Mouse (Mus musculus): ENCODE data around the gene Vav1.

Gene Vav1

GRCm38 (mm10) chr17:57278537-57278936, 363 bp upstream of the Vav1 start:
- no peak for DNase-seq (ENCODE audit: extremely low read depth, low read depth)

- DNase-seq (ENCODE audit: extremely low read depth, low read depth): no peak
Measured at GRCm38 (mm10) chr17:57279591-57280224, 808 bp downstream of the Vav1 start.

- DNase-seq (ENCODE audit: extremely low read depth, low read depth): no peak
Measured at GRCm38 (mm10) chr17:57280411-57280810, 1.5 kb downstream of the Vav1 start.

GRCm38 (mm10) chr17:57283906-57284305, 5.0 kb downstream of the Vav1 start:
- no peak for DNase-seq (ENCODE audit: extremely low read depth, low read depth)

GRCm38 (mm10) chr17:57285077-57285476, 6.2 kb downstream of the Vav1 start:
- DNase-seq (ENCODE audit: extremely low read depth, low read depth): peak; percentile 55

- peak; percentile 55 for DNase-seq (ENCODE audit: extremely low read depth, low read depth)
Measured at GRCm38 (mm10) chr17:57286718-57287355, 7.9 kb downstream of the Vav1 start.

- DNase-seq (ENCODE audit: extremely low read depth, low read depth): no peak
Measured at GRCm38 (mm10) chr17:57289252-57289651, 10.4 kb downstream of the Vav1 start.

GRCm38 (mm10) chr17:57290001-57290670, 11.2 kb downstream of the Vav1 start:
- peak; percentile 94 for DNase-seq (ENCODE audit: extremely low read depth, low read depth)

- DNase-seq (ENCODE audit: extremely low read depth, low read depth): no peak
Measured at GRCm38 (mm10) chr17:57290671-57291055, 11.8 kb downstream of the Vav1 start.

GRCm38 (mm10) chr17:57292302-57292701, 13.4 kb downstream of the Vav1 start:
- no peak for DNase-seq (ENCODE audit: extremely low read depth, low read depth)

GRCm38 (mm10) chr17:57292968-57293367, 14.1 kb downstream of the Vav1 start:
- DNase-seq (ENCODE audit: extremely low read depth, low read depth): no peak

GRCm38 (mm10) chr17:57295935-57296334, 17.0 kb downstream of the Vav1 start:
- DNase-seq (ENCODE audit: extremely low read depth, low read depth): no peak

- DNase-seq (ENCODE audit: extremely low read depth, low read depth): no peak
Measured at GRCm38 (mm10) chr17:57297040-57297439, 18.1 kb downstream of the Vav1 start.

GRCm38 (mm10) chr17:57305593-57305992, 26.7 kb downstream of the Vav1 start:
- DNase-seq (ENCODE audit: extremely low read depth, low read depth): no peak

GRCm38 (mm10) chr17:57307074-57307473, 28.2 kb downstream of the Vav1 start:
- no peak for DNase-seq (ENCODE audit: extremely low read depth, low read depth)

- no peak for DNase-seq (ENCODE audit: extremely low read depth, low read depth)
Measured at GRCm38 (mm10) chr17:57311801-57312200, 32.9 kb downstream of the Vav1 start.

GRCm38 (mm10) chr17:57327615-57328014, 48.7 kb downstream of the Vav1 start:
- DNase-seq (ENCODE audit: extremely low read depth, low read depth): no peak

- DNase-seq (ENCODE audit: extremely low read depth, low read depth): no peak
Measured at GRCm38 (mm10) chr17:57328944-57329343, 50.0 kb downstream of the Vav1 start.

- no peak for DNase-seq (ENCODE audit: extremely low read depth, low read depth)
Measured at GRCm38 (mm10) chr17:57330993-57331392, 52.1 kb downstream of the Vav1 start.

- no peak for DNase-seq (ENCODE audit: extremely low read depth, low read depth)
Measured at GRCm38 (mm10) chr17:57332241-57332640, 53.3 kb downstream of the Vav1 start.

- no peak for DNase-seq (ENCODE audit: extremely low read depth, low read depth)
Measured at GRCm38 (mm10) chr17:57334001-57334760, 55.3 kb downstream of the Vav1 start.

GRCm38 (mm10) chr17:57334761-57335150, 55.9 kb downstream of the Vav1 start:
- peak; percentile 60 for DNase-seq (ENCODE audit: extremely low read depth, low read depth)
